Mouse (Mus musculus) bone marrow, adult 2 months (tissue): ENCODE measurements around the gene Kpna2.

Source experiments
- CTCF ChIP-seq: fragments of 200-500 bp; IDR thresholded peaks from 2 replicates; pipeline ENCODE4 v1.5.1; 2011; ENCODE audit warnings: low read length, control low read depth; ENCODE audit not compliant: control insufficient read depth, insufficient read depth
- POLR2A ChIP-seq: fragments of 200-500 bp; IDR thresholded peaks from 2 replicates; pipeline ENCODE4 v1.6.1; 2011; ENCODE audit warnings: low read depth, mild to moderate bottlenecking, control low read depth, low read length, borderline replicate concordance; ENCODE audit not compliant: control insufficient read depth

DNA sequence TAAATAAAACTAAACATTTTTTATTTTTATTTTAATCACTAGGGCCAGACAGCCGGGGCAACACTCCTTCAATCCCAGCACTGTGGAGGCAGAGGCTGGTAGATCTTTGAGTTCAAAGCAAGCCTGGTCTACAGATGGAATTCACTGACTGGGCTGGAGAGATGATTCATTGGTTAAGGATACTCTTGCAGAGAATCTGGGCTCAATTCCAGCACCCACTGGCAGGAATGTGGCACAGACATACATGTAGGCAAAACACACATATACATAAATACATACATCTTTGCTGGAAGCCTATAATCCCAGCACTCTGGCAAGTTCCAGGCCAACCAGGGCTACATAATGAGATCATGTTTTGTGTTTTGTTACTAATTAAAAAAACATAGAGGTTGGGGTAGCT is 6.2 kb upstream of the Kpna2 start:
- TF ChIP-seq CTCF (no peak), POLR2A (no peak)
